Mouse (Mus musculus) hindbrain, embryonic 15.5 days (tissue): ENCODE data around the gene Pdzd11. TPM values are rescaled to one million over a fixed set of nuclear protein-coding genes. Genes with fewer than 3 reads are reported as not detected.

Source experiments
- ATAC-seq: fragments of 200-750 bp; cut with Nextera tagmentation; 2 replicates; pipeline ENCODE4 v1.8.0; 2017; ENCODE audit warnings: low read depth, moderate number of reproducible peaks, moderate TSS enrichment; ENCODE audit not compliant: low FRiP score
- H3K27ac ChIP-seq: fragments of 300-500 bp; sonication (generic); replicated peaks from 2 replicates; pipeline ENCODE4 v1.5.1; 2015; ENCODE audit warnings: mild to moderate bottlenecking, inconsistent platforms
- H3K27me3 ChIP-seq: fragments of 300-500 bp; sonication (generic); 2 replicates; pipeline ENCODE4 v1.6.1; 2015; ENCODE audit warnings: control low read depth, inconsistent platforms
- H3K36me3 ChIP-seq: fragments of 300-500 bp; sonication (generic); 2 replicates; pipeline ENCODE4 v1.6.1; 2015; ENCODE audit warnings: control low read depth, inconsistent platforms
- H3K4me1 ChIP-seq: fragments of 300-500 bp; sonication (generic); replicated peaks from 2 replicates; pipeline ENCODE4 v1.6.1; 2015; ENCODE audit warnings: control low read depth, inconsistent platforms
- H3K4me2 ChIP-seq: fragments of 300-500 bp; sonication (generic); 2 replicates; pipeline ENCODE4 v1.6.1; 2015; ENCODE audit warnings: moderate library complexity, mild to moderate bottlenecking, inconsistent platforms
- H3K4me3 ChIP-seq: fragments of 300-500 bp; sonication (generic); 2 replicates; pipeline ENCODE4 v1.5.1; 2015; ENCODE audit warnings: mild to moderate bottlenecking, inconsistent platforms
- H3K9ac ChIP-seq: fragments of 300-500 bp; sonication (generic); 2 replicates; pipeline ENCODE4 v1.6.1; 2015; ENCODE audit warnings: inconsistent platforms
- H3K9me3 ChIP-seq: fragments of 300-500 bp; sonication (generic); 2 replicates; pipeline ENCODE4 v1.6.1; 2016; ENCODE audit warnings: control low read depth, inconsistent platforms
- WGBS: fragments of 180-500 bp; shearing (Covaris S2); methylation state at CpG from one replicate; pipeline ENCODE4 v1.1.7; 2015; 5-methylcytosine and 5-hydroxymethylcytosine counted together
- polyA plus RNA-seq: library from polyadenylated mRNA; unstranded; fragments of >200 nt; fragmentation: Nextera tagmentation; extraction: Ambion mirVana; gene quantifications from 2 replicates; pipeline ENCODE4 v1.2.1, GENCODE M21; 2015

The Pdzd11 gene
- polyA plus RNA-seq, 1 experiment from 2014 or later = 97.5 TPM

DNA sequence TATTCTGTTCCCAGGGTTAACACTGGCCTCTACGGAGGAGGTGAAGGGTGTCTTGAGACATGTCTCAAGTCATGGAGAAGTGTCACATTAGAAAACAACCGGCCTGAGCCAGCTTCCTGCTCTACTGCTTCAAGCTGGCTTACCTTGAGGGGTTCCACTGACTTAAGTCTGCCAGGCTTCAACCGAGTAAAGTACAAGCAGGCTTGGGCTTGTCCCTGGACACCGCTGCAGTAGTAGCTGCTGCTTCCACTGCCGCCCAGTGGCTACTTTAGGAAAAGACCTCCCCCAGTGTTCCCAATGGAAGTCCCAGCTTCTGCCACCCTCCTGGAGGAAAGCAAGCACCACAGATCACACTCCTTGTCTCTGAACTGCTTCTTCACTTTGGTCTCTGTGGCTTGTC is 28.9 kb downstream of the Pdzd11 start:
- peaks cover 5% of the 10 kb centered on the region; the same call in 1 of the 2 replicates for H3K27me3 ChIP-seq
- WGBS = 27% methylated on average over 5 of the region's 5 CpGs

DNA sequence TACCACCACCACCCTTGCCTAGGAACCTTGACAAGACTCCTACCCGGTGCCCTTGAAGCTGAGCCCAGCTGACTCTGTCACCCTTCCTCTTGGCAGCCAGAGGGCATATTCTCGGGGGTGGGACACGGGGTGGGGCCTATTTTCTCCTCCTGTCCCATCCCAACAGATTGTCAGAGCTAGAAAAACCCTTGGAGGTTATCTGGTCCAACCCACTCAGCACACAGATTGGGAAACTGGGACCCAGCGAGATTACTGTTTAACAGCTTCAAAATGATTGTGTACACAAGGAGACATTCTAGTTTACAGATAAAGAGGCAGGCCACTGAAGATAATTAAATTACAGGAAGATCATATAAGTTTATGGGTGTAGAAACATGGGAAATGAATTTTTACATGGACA is 31.6 kb downstream of the Pdzd11 start, which contains the start of gene P2ry4:
Gene P2ry4, minus strand, starts transcription at position 79 of the 400 bp plus-strand sequence.
- WGBS = 62% methylated on average over 4 of the region's 4 CpGs
- no peak for ATAC-seq

More for the DNA sequence above, 28.9 kb downstream of the Pdzd11 start:
- H3K27ac ChIP-seq = no peak overlapping the region
- H3K4me3 ChIP-seq = no peak overlapping the region
- no peak for ATAC-seq
- H3K36me3 ChIP-seq = no peaks in the 10 kb centered on the region
- H3K9ac ChIP-seq = no peak overlapping the region
- no peaks in the 10 kb centered on the region for H3K9me3 ChIP-seq
- H3K4me2 ChIP-seq = no peak overlapping the region
- H3K4me1 ChIP-seq = no peaks in the 10 kb centered on the region

More for the DNA sequence above, 31.6 kb downstream of the Pdzd11 start, which contains the start of gene P2ry4:
- Histone ChIP-seq H3K4me1 (no peaks in the 10 kb centered on the region), H3K9me3 (no peaks in the 10 kb centered on the region), H3K27ac (no peak within 1 kb of the TSS), H3K36me3 (no peaks in the 10 kb centered on the region), H3K4me2 (no peak within 1 kb of the TSS), H3K9ac (no peak within 1 kb of the TSS), H3K27me3 (peaks cover 4% of the 10 kb centered on the region; the same call in 1 of the 2 replicates), H3K4me3 (no peak within 1 kb of the TSS)

Other genes starting within 250 kb of the Pdzd11 start
- not detected in 2 replicates for gene Otud6a, start 197.6 kb downstream of the Pdzd11 start, polyA plus RNA-seq
- 0.08 and 0.16 TPM in 2 replicates for gene Awat2, start 183.9 kb downstream of the Pdzd11 start, polyA plus RNA-seq
- gene Igbp1, start 132.3 kb downstream of the Pdzd11 start, polyA plus RNA-seq = 22.7 and 26.8 TPM in 2 replicates
- gene Dgat2l6, start 101.7 kb downstream of the Pdzd11 start, polyA plus RNA-seq = not detected in 2 replicates
- gene Awat1, start 54.3 kb downstream of the Pdzd11 start, polyA plus RNA-seq = not detected in 2 replicates
- gene P2ry4, start 31.7 kb downstream of the Pdzd11 start, polyA plus RNA-seq = not detected in 2 replicates
- gene Arr3, start 21.1 kb downstream of the Pdzd11 start, polyA plus RNA-seq = 0.21 TPM in 1 of 2 replicates, not detected in the other
- 5.6 and 7.1 TPM in 2 replicates for gene Kif4, start 831 bp downstream of the Pdzd11 start, polyA plus RNA-seq
- 34.4 and 40.3 TPM in 2 replicates for gene Gdpd2, start 103.3 kb upstream of the Pdzd11 start, polyA plus RNA-seq
- gene Dlg3, start 141.2 kb upstream of the Pdzd11 start, polyA plus RNA-seq = 4.4 and 4.9 TPM in 2 replicates